Comparison of ENCODE assay signal across 8 mouse cellular contexts in genomic region chr15:27665392-27665911, GRCm38 (mm10). TPM values are rescaled to one million over a fixed set of nuclear protein-coding genes. Genes with fewer than 3 reads are reported as not detected.
A peak's percentile ranks its signal among the peaks of the same experiment; 100 is the strongest.
DNase-seq lines count a peak whose midpoint lies in the region; ATAC-seq lines count a peak whose summit lies in the region.

No protein-coding gene starts in this region.

- 28% methylated on average over 21 of the region's 21 CpGs for WGBS in hindbrain, embryonic 16.5 days

- H3K9me3 ChIP-seq in hindbrain, embryonic 16.5 days (ENCODE audit: control insufficient read depth, low read length) = no peaks in the 10 kb centered on the region

- H3K4me1 ChIP-seq in hindbrain, embryonic 16.5 days (ENCODE audit: control insufficient read depth, insufficient read depth, low read depth, low read length) = no peaks in the 10 kb centered on the region

- no peaks in the 10 kb centered on the region for H3K36me3 ChIP-seq in hindbrain, embryonic 16.5 days (ENCODE audit: control insufficient read depth, insufficient read depth, low read length)

- peak overlapping the region; percentile 60 for H3K4me2 ChIP-seq in hindbrain, embryonic 16.5 days (ENCODE audit: low read length)

- peak; percentile 37 for ATAC-seq in common myeloid progenitor, adult 5-6 weeks (replicated peaks; ENCODE audit: low read depth, poor library complexity, severe bottlenecking)
- ATAC-seq in hindbrain, embryonic 16.5 days = peak; percentile 72

- DNase-seq in layer of hippocampus, adult 11-12 months (ENCODE audit: low spot score) = peak; percentile 50
- no peak for DNase-seq in layer of hippocampus, adult 18-20 months (ENCODE audit: low spot score in 2 of 2)
- DNase-seq in ZHBTc4 (ENCODE audit: low read depth, low spot score) = peak; percentile 14
- DNase-seq in lung, postnatal 4 days = peak; percentile 68 to 70
- DNase-seq in MN1 (ENCODE audit: low spot score) = no peak
- DNase-seq in adrenal gland, adult 18-20 months (ENCODE audit: low spot score in 2 of 2) = no peak

- no peak overlapping the region for H3K27ac ChIP-seq in hindbrain, embryonic 16.5 days (ENCODE audit: low read depth, low read length)

- H3K27me3 ChIP-seq in hindbrain, embryonic 16.5 days (replicated peaks; ENCODE audit: control insufficient read depth, insufficient read depth, low read length) = no peaks in the 10 kb centered on the region

- peak overlapping the region; percentile 34 for H3K4me3 ChIP-seq in hindbrain, embryonic 16.5 days (ENCODE audit: low read length)

- H3K9ac ChIP-seq in hindbrain, embryonic 16.5 days (ENCODE audit: low read depth, low read length) = peak overlapping the region; percentile 48

RNA-seq across cellular contexts. Expression of gene Otulinl, which starts 15.9 kb away (rescaled TPM):
- total RNA-seq in layer of hippocampus, adult 18-20 months (2021) = 10 to 100 TPM; 27.8 to 29.1 TPM
- total RNA-seq in common myeloid progenitor, adult 5-6 weeks (2017) = 18.7 and 19.6 TPM in 2 replicates
- 14.8 and 16.2 TPM in 2 replicates for polyA plus RNA-seq in hindbrain, embryonic 16.5 days (2015; fragmentation: Nextera tagmentation; extraction: Ambion mirVana)
- total RNA-seq in adrenal gland, adult 18-20 months (2021) = 1 to 10 TPM; 5.6 to 7.7 TPM

RNA-seq across cellular contexts. Expression of gene Otulin, which starts 35.0 kb away (rescaled TPM):
- total RNA-seq in layer of hippocampus, adult 18-20 months (2021) = 10 to 100 TPM; 20.7 to 21.4 TPM
- total RNA-seq in common myeloid progenitor, adult 5-6 weeks (2017) = 30.4 and 37.0 TPM in 2 replicates
- polyA plus RNA-seq in hindbrain, embryonic 16.5 days (2015; fragmentation: Nextera tagmentation; extraction: Ambion mirVana) = 12.3 and 24.2 TPM in 2 replicates
- total RNA-seq in adrenal gland, adult 18-20 months (2021) = 10 to 100 TPM; 29.7 to 36.2 TPM

Comparison
In these comparisons a context has a peak if more than half of its experiments do, and no peak if none do; other contexts are left out.
1. DNase-seq: peak in layer of hippocampus, adult 11-12 months (single experiment), ZHBTc4 (single experiment) and lung, postnatal 4 days (2 of 2); none in layer of hippocampus, adult 18-20 months (0 of 2), MN1 (single experiment) and adrenal gland, adult 18-20 months (0 of 2).